Mouse (Mus musculus): Measurements from ENCODE around the gene Zp1.

The Zp1 gene

DNA sequence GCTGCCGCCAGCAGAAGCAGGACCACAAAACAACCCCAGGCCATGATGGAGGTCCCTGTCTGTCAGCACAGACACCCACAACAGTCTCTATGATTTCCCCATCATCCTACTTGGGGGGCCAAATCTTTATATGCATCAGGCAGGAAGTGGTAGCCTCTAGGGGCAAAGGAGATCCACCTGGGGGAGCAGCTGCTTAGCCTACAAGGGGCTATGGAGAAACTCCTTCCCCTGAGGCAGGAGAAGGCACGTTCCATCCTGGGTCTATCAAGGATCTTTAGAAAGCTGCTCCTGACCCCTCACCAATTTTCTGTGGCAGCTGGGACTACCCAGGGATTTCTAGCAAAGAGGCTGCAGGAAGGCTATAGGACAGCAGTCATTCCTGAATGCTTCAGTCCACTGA, at the start of gene Zp1:
Gene Zp1, minus strand, starts transcription at position 101 of the 400 bp plus-strand sequence.
- DNase-seq (ENCODE audit: low read depth, low spot score), result no peak

DNA sequence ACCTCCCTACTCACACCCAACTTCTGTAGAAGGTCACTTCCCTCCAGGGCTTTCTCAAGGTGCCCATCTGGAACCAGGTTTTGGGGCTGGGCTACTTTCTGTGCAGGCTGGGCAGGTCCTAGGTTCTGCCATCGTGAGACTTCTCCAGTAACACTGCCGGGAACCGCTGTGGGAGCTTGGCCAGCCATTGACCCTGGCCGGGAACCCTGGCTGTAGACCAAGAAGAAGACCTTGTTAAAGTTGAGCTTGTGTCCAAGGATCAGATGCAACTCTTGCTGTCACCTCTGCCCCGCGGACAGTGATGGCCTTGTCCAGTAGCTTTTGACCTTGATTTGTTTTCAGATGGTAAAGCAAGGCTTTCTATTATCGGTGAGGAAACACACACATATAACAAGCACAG, 48.1 kb upstream of the Zp1 start:
- DNase-seq (ENCODE audit: low read depth, low spot score), result no peak

DNA sequence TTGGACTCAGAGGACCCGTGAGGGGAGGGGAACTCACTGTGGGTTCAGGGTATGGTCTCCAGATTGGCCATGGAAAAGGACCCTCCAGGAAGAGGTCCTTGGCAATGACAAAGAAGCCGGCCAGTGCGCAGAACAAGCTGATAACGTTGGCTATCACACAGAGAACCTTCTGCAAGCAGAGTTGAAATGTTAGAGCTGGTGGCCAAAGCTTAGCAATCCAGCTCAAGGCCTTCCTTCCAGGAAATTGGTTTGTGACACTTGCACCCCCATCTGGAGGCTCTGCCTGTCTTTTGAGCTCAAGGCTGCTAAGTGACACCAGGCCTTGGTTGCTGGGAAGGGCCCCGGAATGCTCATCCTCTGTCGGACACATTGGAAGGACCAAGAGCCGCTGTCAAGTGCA, 45.3 kb upstream of the Zp1 start:
- DNase-seq (ENCODE audit: low read depth, low spot score), result no peak

DNA sequence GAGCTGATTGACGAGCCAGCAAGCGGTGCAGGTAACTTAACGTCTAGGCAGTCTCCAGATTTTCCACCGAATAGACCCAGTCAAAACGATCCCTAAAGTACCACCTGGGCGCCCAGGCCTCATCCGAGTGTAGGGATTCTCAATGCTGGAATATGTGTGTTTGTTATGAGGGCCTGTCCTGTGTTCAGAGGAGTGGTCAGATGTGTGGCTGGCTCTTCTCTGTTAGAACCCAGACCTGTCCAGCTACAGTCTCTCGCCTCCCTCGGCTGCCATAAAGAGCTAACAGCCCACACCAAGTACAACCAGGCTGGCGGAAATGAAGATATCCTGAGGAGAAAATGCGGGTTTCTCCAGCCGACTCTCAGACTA, 39.5 kb upstream of the Zp1 start:
- no peak for DNase-seq (ENCODE audit: low read depth, low spot score)

DNA sequence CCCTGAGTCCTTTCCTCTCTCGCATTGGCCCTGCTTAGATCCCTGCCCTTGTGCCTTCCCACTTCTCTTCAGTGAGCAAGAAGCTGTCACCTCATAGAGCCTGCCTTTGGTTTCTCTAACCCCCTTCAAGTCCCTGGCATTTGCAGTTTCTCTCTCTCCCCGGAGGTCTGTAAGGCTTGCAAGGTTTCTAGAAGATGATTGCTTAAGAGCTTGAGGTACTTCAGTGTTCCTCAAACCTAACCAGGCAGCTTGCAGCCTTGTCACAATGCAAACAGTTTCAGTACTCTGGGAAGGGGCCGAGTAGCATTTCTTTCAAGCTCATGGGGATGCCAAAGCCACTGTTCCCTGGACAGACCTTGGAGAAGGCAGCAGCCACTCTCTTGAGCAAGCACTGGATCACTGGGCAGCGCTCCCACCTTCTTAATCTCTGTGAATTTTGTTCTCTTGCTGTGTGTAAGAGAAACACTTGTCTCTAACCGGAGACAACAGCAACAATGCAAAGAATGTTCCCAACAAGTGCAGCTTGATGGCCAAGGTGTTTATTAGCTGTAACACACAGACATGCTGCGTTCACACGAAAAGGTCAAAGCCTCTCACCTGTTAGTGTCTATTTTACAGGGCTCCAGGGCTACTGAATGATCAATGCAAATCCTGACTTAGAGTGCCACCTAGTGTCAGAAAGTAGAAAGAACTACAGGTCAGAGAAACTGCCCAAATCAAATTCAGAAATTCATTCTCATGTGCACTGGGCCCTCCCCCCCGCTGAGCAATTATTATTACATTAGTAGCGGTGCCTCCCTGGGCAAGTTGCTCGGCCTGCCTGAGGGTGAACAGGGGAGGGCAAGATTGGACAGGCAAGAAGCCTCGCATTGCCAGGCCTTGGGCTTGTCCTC, 38.9 kb upstream of the Zp1 start:
- no peak for DNase-seq (ENCODE audit: low read depth, low spot score)

DNA sequence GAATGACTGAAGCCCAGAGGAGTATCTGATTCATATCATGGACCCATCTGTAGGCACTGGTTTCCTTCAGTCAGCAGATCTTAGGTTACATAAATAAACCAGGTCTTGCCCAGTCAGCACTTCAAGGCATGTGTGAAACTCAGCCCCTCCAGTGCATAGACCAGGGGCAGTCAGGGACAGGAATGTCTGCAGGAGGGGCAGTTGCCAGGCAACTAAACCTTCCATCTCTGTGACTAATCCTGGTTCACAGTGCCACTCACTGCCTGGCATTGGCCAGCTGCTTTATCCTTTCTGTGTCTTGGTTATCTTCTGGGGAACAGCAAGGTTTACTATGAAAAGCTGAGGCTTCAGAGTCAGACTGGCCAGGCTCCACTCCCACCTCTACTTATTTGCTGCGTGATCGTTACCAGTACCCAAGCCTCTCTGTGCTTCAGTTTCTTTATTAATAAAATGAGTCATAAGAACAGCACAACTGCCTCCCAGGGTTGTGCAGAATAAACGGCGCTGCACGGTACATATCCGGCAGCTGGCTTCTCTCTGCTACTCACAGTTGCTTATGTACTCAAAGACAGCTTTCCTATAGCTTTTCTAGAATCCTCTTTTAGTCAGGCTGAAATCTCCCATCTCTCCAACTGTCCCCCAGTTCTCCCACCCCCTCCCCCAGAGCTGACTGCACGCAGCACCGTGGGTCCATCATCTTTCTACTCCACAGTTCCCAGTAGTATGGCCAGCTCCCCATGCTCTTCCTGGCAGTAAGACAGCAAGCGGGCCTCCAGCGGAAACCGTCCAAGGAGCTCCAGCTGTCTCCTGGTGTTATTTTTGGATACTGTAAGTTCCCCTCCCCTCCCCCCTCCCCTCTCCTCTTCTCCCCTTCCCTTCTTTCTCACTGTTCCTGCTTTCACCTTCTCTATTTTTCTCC, 31.8 kb upstream of the Zp1 start:
- no peak for DNase-seq (ENCODE audit: low read depth, low spot score)

DNA sequence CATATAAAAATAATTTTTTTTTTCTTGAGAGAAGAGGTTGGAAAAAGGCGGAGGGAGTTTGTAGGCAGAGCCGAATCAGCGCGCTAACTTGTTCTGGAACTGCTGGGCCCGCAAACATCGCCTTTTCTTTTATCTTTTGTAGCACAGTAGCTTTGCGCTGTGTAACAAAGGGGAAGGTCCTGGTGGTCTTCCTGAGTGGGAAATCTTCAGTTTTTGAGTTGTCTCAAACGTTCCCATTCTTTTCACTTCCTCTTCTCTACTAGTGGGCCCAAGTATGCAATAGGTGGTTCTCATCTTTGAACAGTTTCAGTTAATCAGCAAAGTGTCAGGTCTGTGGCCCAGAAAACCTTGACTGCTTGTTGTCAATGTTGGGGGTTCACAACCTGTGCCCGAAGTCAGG, 29.1 kb upstream of the Zp1 start:
- no peak for DNase-seq (ENCODE audit: low read depth, low spot score)

DNA sequence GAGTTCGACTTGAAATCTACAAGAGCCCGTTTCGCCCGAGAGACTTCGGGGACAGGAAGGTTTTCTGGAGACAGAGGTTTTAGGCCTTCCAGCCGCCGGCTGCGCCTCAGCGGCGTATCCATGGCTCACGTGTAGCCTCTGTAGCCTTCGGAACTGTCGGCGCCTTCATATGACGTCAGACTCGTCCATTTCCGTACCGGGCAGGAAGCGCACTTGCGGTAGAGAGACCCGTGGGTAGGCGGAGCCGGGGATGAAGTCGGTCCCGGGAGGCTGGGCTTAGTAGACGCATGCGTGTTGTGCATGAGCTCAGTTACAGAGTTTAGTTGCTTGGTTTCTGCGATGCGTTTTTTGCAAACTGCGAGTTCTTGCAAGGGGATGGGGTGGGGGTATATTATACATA, 28.7 kb upstream of the Zp1 start, which contains the start of gene Ccdc86:
Gene Ccdc86, minus strand, starts transcription at position 155 of the 400 bp plus-strand sequence.
- peak; percentile 97 for DNase-seq (ENCODE audit: low read depth, low spot score)

DNA sequence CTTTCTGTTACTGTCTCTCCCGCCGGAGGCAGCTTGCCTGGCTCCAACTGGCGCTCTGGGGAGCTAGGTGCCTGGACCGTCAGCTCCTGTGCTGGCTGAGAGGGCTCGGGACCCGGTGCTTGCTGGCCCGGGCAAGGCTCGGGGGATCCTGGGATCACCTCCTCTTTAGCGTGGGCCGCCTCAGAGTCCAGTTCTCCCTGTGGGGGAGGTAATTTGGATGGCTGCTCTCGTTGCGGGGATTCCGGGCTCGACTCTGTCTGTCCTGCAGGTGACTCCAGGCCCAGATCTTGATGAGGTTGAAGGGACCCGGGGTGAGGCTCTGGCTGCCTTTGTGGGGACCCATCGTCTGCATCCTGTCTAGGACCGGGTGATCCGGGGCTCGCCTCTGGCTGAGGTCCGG, 28.0 kb upstream of the Zp1 start:
- DNase-seq (ENCODE audit: low read depth, low spot score), result no peak

DNA sequence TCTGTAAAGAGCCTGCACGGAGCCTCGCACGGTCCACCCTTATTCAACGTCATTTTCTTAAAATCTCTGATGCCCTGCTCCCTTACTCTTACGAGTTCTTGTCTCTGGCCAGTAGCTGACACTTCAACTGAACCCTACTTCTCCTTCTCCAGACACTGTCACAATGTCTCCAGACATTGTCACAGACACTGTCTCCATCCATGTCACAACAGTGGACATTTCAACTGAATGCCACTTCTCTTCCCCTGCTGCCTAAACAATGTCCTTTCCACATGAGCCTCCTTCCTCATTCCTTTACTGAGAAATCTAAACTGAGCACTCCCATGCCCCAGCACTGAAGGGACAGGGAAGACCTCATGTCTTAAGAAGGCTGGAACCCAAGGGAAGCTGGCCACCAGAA, 26.8 kb upstream of the Zp1 start:
- DNase-seq (ENCODE audit: low read depth, low spot score), result no peak

DNA sequence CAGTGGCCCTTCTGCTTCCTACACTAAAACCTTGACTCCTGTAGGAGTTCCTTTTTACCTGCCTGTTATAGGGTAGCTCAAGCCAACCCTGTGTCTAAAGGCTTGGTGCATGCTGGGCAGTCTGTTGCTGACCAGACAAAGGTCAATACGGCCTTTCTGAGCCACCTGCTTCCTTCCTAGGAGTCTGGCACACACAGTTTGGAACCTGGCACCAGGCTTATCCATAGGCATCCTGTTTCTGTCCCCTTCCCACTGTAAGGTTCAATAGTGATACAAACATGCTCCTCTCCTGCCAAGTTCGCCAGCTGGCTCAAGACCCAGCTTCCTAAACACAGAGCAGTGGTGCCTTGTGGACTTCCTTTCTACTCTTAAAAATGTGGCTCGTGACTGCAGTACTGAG, 26.1 kb upstream of the Zp1 start:
- no peak for DNase-seq (ENCODE audit: low read depth, low spot score)

DNA sequence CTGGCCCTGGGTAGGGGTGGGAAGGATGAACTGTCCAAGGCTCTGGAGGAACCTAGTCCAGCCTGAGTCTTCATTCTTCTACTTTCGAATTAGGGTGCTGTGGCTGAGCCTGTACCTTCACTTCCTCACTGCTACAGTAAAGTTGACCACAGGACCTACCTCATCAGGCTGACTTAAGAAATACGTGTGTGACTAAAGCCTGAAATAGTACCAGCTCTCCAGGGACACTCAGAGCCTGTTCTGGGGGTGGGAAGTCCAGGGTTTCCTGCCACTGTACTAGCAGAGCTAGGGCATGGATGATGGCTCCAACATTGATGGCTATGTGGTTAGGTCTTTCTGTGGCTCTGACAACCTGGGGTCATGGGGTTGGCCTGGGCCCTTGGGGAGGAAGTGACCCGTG, 23.5 kb upstream of the Zp1 start:
- no peak for DNase-seq (ENCODE audit: low read depth, low spot score)

DNA sequence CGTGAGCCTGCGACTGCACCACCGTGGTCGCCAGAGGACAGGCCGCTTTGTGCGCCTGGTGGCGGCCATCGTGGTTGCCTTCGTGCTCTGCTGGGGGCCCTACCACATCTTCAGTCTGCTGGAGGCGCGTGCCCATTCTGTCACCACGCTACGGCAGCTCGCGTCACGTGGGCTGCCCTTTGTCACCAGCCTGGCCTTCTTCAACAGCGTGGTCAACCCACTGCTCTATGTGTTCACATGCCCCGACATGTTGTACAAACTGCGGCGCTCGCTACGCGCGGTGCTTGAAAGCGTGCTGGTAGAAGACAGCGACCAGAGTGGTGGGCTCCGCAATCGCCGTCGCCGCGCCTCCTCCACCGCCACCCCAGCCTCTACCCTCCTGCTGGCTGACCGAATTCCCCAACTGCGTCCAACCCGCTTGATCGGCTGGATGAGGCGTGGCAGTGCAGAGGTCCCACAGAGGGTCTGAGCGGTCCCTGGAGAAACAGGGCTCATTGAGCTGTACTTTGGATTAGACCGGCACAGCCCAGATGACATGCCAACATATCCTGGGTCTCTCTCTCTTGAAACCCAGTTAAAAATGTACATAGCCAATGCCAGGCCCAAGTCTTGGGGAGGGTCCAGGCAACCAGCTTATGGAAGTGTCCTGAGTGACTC, 20.5 kb upstream of the Zp1 start:
- no peak for DNase-seq (ENCODE audit: low read depth, low spot score)

DNA sequence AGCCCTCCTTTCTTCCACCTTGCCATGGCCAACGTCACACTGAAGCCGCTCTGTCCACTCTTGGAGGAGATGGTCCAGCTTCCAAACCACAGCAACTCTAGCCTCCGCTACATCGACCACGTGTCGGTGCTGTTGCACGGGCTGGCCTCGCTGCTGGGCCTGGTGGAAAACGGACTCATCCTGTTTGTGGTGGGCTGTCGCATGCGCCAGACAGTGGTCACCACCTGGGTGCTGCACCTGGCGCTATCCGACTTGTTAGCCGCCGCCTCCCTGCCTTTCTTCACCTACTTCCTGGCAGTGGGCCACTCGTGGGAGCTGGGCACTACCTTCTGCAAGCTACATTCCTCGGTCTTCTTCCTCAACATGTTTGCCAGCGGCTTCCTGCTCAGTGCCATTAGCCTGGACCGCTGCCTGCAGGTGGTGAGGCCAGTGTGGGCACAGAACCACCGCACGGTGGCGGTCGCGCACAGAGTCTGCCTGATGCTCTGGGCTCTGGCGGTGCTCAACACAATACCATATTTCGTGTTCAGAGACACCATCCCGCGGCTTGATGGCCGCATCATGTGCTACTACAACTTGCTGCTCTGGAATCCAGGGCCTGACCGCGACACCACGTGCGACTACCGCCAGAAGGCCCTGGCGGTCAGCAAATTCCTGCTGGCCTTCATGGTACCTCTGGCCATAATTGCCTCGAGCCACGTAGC, 19.8 kb upstream of the Zp1 start:
- DNase-seq (ENCODE audit: low read depth, low spot score), result no peak

DNA sequence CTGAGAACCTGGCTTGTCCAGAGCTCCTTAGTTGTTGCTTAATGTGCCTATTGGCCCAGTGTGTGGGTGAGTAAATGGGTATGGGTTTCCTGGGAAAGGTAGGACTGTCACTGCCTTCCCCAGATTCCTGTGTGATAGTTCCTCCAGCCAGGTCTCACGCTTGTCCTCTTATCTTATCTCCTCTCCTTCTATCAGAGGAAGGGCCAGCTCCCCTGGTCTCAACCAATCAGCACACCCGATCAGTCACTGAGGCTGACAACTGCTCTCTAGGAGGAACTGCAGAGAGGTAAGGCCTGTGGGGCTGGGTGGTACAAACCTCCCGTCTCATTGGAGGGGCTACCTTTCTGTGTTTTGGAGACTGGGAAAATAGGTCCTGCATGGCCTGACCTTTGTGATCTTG, 18.3 kb upstream of the Zp1 start:
- DNase-seq (ENCODE audit: low read depth, low spot score), result no peak

DNA sequence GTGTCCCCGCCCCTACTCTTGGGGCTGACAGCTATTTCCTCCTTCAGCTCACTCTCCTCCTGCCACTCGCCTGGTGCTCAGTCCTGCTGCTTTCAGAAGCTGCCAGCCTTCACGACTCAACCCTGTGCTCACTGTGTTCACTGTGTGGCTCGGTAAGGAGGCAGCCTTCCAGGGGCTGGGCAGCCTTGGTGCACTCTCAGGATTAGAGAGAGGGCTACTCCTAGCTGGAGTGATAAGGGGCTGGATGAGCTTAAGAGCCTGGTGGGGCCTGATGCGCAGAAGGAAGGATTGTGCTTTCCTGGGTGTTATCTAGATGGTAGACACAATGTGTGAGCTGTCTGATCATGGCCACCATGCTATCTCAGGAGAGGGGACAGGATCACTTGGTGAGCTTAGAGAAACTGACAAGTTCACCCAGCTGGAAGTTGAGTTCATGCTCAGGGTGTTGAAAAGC, 16.7 kb upstream of the Zp1 start, which contains the start of gene Ptgdr2:
Gene Ptgdr2, plus strand, starts transcription at position 51 of the 454 bp plus-strand sequence.
- no peak for DNase-seq (ENCODE audit: low read depth, low spot score)

DNA sequence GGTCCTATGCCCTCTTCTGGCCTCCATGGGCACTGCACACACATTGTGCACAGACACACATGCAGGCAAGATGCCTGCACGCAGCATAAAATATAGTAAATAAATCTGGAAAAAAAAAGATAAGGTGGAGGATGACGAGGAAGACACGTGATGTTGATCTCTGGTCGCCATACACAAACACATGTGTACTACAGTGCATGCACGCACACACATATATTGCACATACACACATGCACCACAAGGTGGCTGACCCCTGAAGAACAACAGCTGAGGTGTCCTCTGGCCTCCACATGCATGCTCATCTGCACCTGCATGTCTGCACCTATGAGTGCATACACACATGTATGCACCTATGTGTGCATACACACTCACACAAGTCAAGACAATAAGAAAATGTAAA, 15.6 kb upstream of the Zp1 start:
- no peak for DNase-seq (ENCODE audit: low read depth, low spot score)

DNA sequence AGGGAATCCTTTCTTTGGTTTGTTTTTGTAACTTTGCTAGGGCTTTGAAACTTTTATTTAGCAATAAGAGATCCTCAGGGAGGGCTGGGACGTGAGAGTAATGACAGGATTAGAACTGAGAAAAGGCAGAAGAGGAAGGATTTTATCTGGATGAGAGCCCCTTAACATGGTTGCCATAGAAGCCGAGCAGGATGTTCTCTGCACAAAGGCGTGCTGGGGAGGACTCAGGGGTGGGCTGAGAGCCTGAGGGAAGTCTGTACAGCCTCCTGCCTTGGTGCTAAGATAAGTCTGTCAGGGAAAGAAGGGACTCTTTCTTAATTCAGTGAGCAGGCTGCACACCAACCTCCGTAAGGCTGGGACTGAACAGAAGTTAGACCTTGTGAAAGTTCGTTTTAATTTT, 14.6 kb upstream of the Zp1 start:
- DNase-seq (ENCODE audit: low read depth, low spot score), result no peak

DNA sequence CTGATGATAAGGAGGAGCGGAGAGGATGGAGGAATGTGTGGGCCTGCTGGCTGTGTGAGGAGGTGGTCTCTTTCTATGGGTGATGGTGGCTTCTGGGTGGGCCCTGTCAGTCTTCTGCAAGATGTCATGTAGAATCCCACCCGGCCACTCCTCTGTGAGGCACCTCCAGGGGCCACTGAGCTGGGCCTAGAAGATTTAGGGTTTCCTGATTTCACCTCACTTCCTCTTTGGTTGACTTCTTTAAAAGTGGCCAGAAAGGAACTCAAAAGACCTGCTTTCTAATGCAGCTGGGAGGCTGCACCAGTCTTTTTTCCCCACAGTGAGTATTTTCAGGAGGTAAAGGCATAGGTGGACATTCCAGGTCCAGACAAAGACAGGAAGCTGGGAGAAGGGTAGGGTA, 10.2 kb upstream of the Zp1 start:
- no peak for DNase-seq (ENCODE audit: low read depth, low spot score)

DNA sequence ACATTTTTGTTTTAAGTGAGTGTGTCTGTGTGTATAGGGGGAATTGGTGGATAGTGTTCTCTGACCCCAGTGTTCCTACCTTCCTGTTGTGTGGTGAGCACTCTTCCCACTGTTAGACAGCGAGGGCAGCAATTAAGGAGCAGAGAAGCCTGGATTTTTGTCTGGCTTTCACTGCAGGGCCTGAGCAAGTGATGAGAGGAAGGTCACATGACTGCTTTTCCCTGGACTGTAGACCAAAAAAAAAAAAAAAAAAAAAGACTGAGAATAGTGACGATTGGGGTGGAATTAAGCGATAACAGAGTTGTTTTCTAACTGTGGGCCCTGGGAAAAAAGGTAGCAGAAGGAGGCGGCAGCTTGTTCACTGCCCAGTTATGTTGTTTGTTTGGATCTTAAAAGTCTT, 6.2 kb upstream of the Zp1 start:
- DNase-seq (ENCODE audit: low read depth, low spot score), result no peak

DNA sequence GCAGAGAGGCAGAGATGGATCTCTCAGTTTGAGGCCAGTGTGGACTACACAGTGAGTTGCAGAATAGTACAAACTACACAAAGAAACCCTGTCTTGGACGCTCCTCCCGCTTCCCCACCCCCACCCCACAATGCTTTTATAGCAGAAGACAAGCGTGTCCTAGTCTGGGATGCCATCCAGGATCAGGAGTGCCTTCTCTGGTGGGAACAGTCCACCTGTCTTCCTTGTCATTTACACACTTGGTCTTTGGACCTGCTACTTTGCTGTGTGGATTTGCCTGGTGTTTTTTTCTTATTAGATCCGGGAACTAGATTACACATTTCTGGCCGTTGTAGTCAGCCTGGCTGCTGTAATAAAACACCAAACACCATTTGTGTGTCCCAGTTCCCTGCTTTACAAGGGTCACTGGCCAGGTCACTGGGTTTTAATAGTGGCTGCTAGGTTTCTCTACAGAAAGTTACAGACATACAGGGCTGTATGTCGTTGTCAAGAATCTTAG, 5.7 kb upstream of the Zp1 start:
- no peak for DNase-seq (ENCODE audit: low read depth, low spot score)

Measured in brain, embryonic 18.5 days (tissue).